In the genomic region with DNA sequence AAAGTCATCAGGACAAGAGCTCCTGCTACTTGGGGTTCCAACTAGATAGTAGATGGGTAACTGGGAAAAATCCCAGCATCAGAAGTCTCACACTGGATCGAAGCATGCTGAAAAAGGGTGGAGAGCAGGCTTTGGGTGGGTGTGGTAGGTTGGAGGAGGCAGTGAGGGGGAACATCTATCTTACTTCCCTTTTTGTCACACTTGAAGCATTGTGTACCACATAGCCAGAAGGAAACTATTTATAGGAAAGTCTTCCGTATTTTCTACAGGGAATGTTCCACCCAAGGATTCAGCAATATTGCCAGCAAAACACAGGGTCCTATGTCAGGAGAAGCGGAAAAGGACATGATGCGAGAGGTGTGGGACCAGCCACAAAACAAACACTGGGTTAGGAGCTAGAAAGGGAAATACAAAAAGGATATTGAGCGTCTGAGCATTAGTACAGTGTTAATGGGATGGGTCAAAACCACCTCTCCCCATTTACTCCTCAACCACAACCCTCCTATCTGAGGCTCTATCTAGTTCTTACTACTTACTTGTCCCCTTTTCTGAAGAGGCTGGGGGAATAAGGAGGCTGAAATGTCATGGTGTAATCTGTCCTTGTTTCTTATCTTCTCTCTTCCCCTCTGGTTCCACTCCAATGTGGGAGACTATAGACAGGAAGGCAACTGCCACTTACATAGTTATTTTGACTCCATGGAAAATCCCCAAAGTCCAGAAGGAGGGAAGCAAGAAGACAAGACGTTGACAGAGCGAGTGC, we compare ENCODE assay signal across 17 mouse cellular contexts. TPM values are rescaled to one million over a fixed set of nuclear protein-coding genes. Genes with fewer than 3 reads are reported as not detected.
DNase-seq lines count a peak whose midpoint lies in the region; ATAC-seq and TF ChIP-seq lines count a peak whose summit lies in the region.
"Had no signal": no experiment of that assay in that cellular context is flagged by ENCODE, and none has a peak within 500 bp of the region (broad histone marks: within the 10 kb centered on the region; RNA-seq: fewer than 3 reads in every experiment).

No protein-coding gene starts in this region.

- H3K9ac ChIP-seq in heart, embryonic 12.5 days = no peak overlapping the region
- H3K9ac ChIP-seq in lung, postnatal 0 days (replicated peaks; ENCODE audit: low read depth) = no peak overlapping the region
- H3K9ac ChIP-seq: forebrain, embryonic 15.5 days had no signal

- H3K27me3 ChIP-seq in heart, embryonic 12.5 days (replicated peaks) = 0 out of 2 replicates have a peak, but pooled peaks cover 4% of the 10 kb centered on the region
- H3K27me3 ChIP-seq in lung, postnatal 0 days (replicated peaks; ENCODE audit: insufficient read depth, low read length) = no peaks in the 10 kb centered on the region
- peaks cover 87% of the 10 kb centered on the region for H3K27me3 ChIP-seq in hindbrain, embryonic 10.5 days (ENCODE audit: insufficient read depth, poor library complexity, severe bottlenecking)
- H3K27me3 ChIP-seq: megakaryocyte, embryonic 14.5 days had no signal

- TF ChIP-seq EP300 in lung, postnatal 0 days (IDR thresholded peaks at IDR 0.05) = peak; percentile 78

- H3K4me1 ChIP-seq in heart, embryonic 12.5 days (replicated peaks) = peaks cover 15% of the 10 kb centered on the region; the same call in 1 of the 2 replicates
- H3K4me1 ChIP-seq in lung, postnatal 0 days (ENCODE audit: insufficient read depth, low read depth, low read length) = no peaks in the 10 kb centered on the region
- H3K4me1 ChIP-seq in bone marrow macrophage, adult 2 months (ENCODE audit: control insufficient read depth, insufficient read depth, low read length) = peaks cover 31% of the 10 kb centered on the region
- peaks cover 7% of the 10 kb centered on the region; the same call in 1 of the 2 replicates for H3K4me1 ChIP-seq in hindbrain, embryonic 10.5 days (replicated peaks)
- H3K4me1 ChIP-seq: forebrain, embryonic 15.5 days had no signal

- TF ChIP-seq CTCF in lung, postnatal 0 days (IDR thresholded peaks at IDR 0.05) = no peak
- TF ChIP-seq CTCF in bone marrow macrophage, adult 2 months (IDR thresholded peaks at IDR 0.05; ENCODE audit: low read depth, low read length) = no peak

- no peak for TF ChIP-seq POLR2A in bone marrow macrophage, adult 2 months (IDR thresholded peaks at IDR 0.05; ENCODE audit: borderline replicate concordance, low read depth, low read length)

- 56% methylated on average over 7 of the region's 7 CpGs for WGBS in heart, embryonic 12.5 days
- WGBS in lung, postnatal 0 days = 65% methylated on average over 7 of the region's 7 CpGs
- WGBS in hindbrain, embryonic 10.5 days = 83% methylated on average over 7 of the region's 7 CpGs

- no peak overlapping the region for H3K4me3 ChIP-seq in heart, embryonic 12.5 days
- H3K4me3 ChIP-seq in lung, postnatal 0 days (ENCODE audit: low read depth, low read length) = no peak overlapping the region
- no peak overlapping the region for H3K4me3 ChIP-seq in bone marrow macrophage, adult 2 months (ENCODE audit: insufficient read depth, low read length)
- H3K4me3 ChIP-seq in hindbrain, embryonic 10.5 days = no peak overlapping the region
- H3K4me3 ChIP-seq: erythroblast, embryonic 14.5 days; forebrain, embryonic 15.5 days; megakaryocyte, embryonic 14.5 days had no signal

- H3K27ac ChIP-seq in heart, embryonic 12.5 days (ENCODE audit: poor library complexity, severe bottlenecking) = peak overlapping the region; percentile 70; the same call in 1 of the 2 replicates
- no peak overlapping the region for H3K27ac ChIP-seq in lung, postnatal 0 days (ENCODE audit: low read length)
- H3K27ac ChIP-seq in bone marrow macrophage, adult 2 months (ENCODE audit: insufficient read depth, low read depth, low read length) = peak overlapping the region; percentile 20
- H3K27ac ChIP-seq in hindbrain, embryonic 10.5 days = no peak overlapping the region
- H3K27ac ChIP-seq: forebrain, embryonic 15.5 days; hindbrain, postnatal 0 days had no signal

- no peaks in the 10 kb centered on the region for H3K9me3 ChIP-seq in heart, embryonic 12.5 days (replicated peaks)
- H3K9me3 ChIP-seq in lung, postnatal 0 days (ENCODE audit: low read length) = no peaks in the 10 kb centered on the region
- H3K9me3 ChIP-seq in hindbrain, embryonic 10.5 days = no peaks in the 10 kb centered on the region
- H3K9me3 ChIP-seq: forebrain, embryonic 15.5 days; megakaryocyte, embryonic 14.5 days had no signal

- intact Hi-C loops in heart, postnatal 36 days (cut with DNase I) = no loop called here

- H3K4me2 ChIP-seq in heart, embryonic 12.5 days = no peak overlapping the region
- no peak overlapping the region for H3K4me2 ChIP-seq in lung, postnatal 0 days (replicated peaks; ENCODE audit: low read depth, low read length)
- H3K4me2 ChIP-seq: forebrain, embryonic 15.5 days had no signal

- H3K36me3 ChIP-seq in heart, embryonic 12.5 days = no peaks in the 10 kb centered on the region
- H3K36me3 ChIP-seq in lung, postnatal 0 days (ENCODE audit: insufficient read depth, low read length) = no peaks in the 10 kb centered on the region
- no peaks in the 10 kb centered on the region for H3K36me3 ChIP-seq in hindbrain, embryonic 10.5 days
- H3K36me3 ChIP-seq: forebrain, embryonic 15.5 days had no signal

- ATAC-seq in heart, embryonic 12.5 days (ENCODE audit: insufficient number of reproducible peaks, low FRiP score) = no peak
- peak; percentile 4; the same call in 1 of the 2 replicates for ATAC-seq in lung, postnatal 0 days
- ATAC-seq in megakaryocyte progenitor cell, adult 5-6 weeks (replicated peaks; ENCODE audit: poor library complexity) = peak; percentile 41
- ATAC-seq: forebrain, embryonic 15.5 days; hindbrain, postnatal 0 days; midbrain, embryonic 16.5 days had no signal

- DNase-seq in heart, postnatal 36 days = no peak
- DNase-seq in lung, postnatal 0 days (ENCODE audit: low spot score) = peak; percentile 20
- no peak for DNase-seq in lung, adult 18-20 months
- no peak for DNase-seq in hindbrain, embryonic 10.5 days (ENCODE audit: low spot score)
- DNase-seq: cerebellum, adult 11 months; cerebellum, postnatal 36 days; gastrocnemius, postnatal 10 days; kidney, adult 8-10 months; right cerebral cortex, adult 18-20 months had no signal

RNA-seq across cellular contexts. Expression of a gene that starts 52.6 kb away (rescaled TPM):
- polyA plus RNA-seq in heart, embryonic 12.5 days (2016; fragmentation: Nextera tagmentation; extraction: Ambion mirVana) = 198 and 207 TPM in 2 replicates
- 100 to 1,000 TPM; 149 to 172 TPM for total RNA-seq in heart, postnatal 36 days (2021)
- 236 and 380 TPM in 2 replicates for polyA plus RNA-seq in lung, postnatal 0 days (2015; fragmentation: Nextera tagmentation; extraction: Ambion mirVana)
- 118 and 121 TPM in 2 replicates for polyA plus RNA-seq in bone marrow macrophage, adult 2 months (2012; ENCODE audit: insufficient read depth, insufficient read length, missing spikeins)
- total RNA-seq in megakaryocyte progenitor cell, adult 5-6 weeks (2015) = 24.6 and 26.8 TPM in 2 replicates
- 25.3 and 29.8 TPM in 2 replicates for total RNA-seq in megakaryocyte progenitor cell, adult 5-6 weeks (2017)
- 122 and 124 TPM in 2 replicates for polyA plus RNA-seq in hindbrain, embryonic 10.5 days (2016; fragmentation: Nextera tagmentation; extraction: Ambion mirVana)

Comparison
In these comparisons a context has a peak if more than half of its experiments do, and no peak if none do; other contexts are left out.
1. H3K27ac ChIP-seq: peak in heart, embryonic 12.5 days (single experiment) and bone marrow macrophage, adult 2 months (single experiment); none in lung, postnatal 0 days (single experiment) and hindbrain, embryonic 10.5 days (single experiment).